Mouse (Mus musculus) liver, embryonic 13.5 days (tissue): Measurements from ENCODE around the gene Rbm15b. TPM values are rescaled to one million over a fixed set of nuclear protein-coding genes. Genes with fewer than 3 reads are reported as not detected.

Experiments
- ATAC-seq: fragments of 200-750 bp; cut with Nextera tagmentation; 2 replicates; pipeline ENCODE4 v1.8.0; 2017; ENCODE audit warnings: low read depth, mild to moderate bottlenecking, moderate number of reproducible peaks, moderate library complexity
- DNase-seq: peaks from one replicate; pipeline ENCODE4 v3.0.0; 2022
- H3K27ac ChIP-seq: fragments of 300-500 bp; sonication (generic); 2 replicates; pipeline ENCODE4 v1.5.1; 2015; ENCODE audit warnings: moderate library complexity, mild to moderate bottlenecking, inconsistent platforms
- H3K27me3 ChIP-seq: fragments of 300-500 bp; sonication (generic); 2 replicates; pipeline ENCODE4 v1.6.1; 2015; ENCODE audit warnings: mild to moderate bottlenecking, inconsistent platforms
- H3K36me3 ChIP-seq: fragments of 300-500 bp; sonication (generic); 2 replicates; pipeline ENCODE4 v1.6.1; 2015; ENCODE audit warnings: mild to moderate bottlenecking, inconsistent platforms
- H3K4me1 ChIP-seq: fragments of 300-500 bp; sonication (generic); replicated peaks from 2 replicates; pipeline ENCODE4 v1.6.1; 2015; ENCODE audit warnings: inconsistent platforms
- H3K4me2 ChIP-seq: fragments of 300-500 bp; sonication (generic); 2 replicates; pipeline ENCODE4 v1.6.1; 2015; ENCODE audit warnings: inconsistent platforms, mild to moderate bottlenecking, moderate library complexity
- H3K4me3 ChIP-seq: fragments of 300-500 bp; sonication (generic); replicated peaks from 2 replicates; pipeline ENCODE4 v1.5.1; 2015; ENCODE audit warnings: mild to moderate bottlenecking, inconsistent platforms
- H3K9ac ChIP-seq: fragments of 300-500 bp; sonication (generic); 2 replicates; pipeline ENCODE4 v1.6.1; 2015; ENCODE audit warnings: mild to moderate bottlenecking, inconsistent platforms
- H3K9me3 ChIP-seq: fragments of 300-500 bp; sonication (generic); replicated peaks from 2 replicates; pipeline ENCODE4 v1.6.1; 2016; ENCODE audit warnings: inconsistent platforms
- WGBS: fragments of 180-500 bp; shearing (Covaris S2); methylation state at CpG from one replicate; pipeline ENCODE4 v1.1.7; 2015; ENCODE audit not compliant: insufficient replicate concordance; 5-methylcytosine and 5-hydroxymethylcytosine counted together
- polyA plus RNA-seq: library from polyadenylated mRNA; unstranded; fragments of >200 nt; fragmentation: Nextera tagmentation; extraction: Ambion mirVana; gene quantifications from 2 replicates; pipeline ENCODE4 v1.2.1, GENCODE M21; 2015

Rbm15b gene
- polyA plus RNA-seq, 1 experiment from 2014 or later, result 2.7 TPM

DNA sequence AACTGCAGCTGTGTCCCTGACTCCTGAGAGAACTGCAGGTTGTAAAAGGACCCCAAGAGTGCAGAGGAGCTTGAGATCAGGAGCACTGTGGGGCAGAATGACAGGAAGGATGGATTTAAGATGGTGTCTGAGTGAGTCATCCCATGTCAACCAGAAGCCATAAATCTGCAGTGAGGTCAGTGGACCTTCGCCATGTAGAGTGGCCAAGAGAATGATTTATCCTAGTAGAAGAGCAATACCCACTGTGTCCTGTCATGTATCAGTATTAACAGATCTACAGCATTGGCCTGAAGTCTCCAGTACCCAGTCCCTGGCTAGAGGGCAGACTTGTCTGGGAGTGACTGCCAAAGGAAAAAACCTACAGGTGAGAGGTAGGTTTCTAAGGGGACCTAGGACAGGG lies 11.7 kb upstream of the Rbm15b start:
- DNase-seq, result no peak

DNA sequence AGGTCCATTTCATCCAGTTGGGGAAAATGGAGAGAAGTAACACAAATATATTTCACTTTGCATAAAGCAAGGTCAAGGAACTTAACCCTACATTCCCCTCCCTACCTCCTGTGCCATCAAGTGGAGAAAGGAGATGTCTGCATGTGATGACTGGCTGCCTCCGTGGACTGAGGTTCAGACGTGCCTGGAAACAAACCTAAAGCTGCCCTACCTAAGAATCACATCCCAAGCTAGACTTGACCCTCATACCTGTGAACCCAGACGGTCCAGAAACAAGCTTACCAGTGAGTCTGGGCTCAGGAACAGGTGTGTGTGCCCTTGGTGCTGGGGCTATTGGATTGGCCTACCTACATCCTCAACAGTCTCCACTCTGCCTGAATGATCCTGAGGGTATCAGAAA lies 6.1 kb upstream of the Rbm15b start:
- DNase-seq (no peak), ATAC-seq (no peak)
- Histone ChIP-seq H3K9ac (peak overlapping the region; percentile 4; the same call in 1 of the 2 replicates), H3K36me3 (peaks cover 25% of the 10 kb centered on the region), H3K4me1 (peaks cover 36% of the 10 kb centered on the region), H3K27ac (no peak overlapping the region), H3K9me3 (no peaks in the 10 kb centered on the region), H3K27me3 (no peaks in the 10 kb centered on the region), H3K4me3 (peak overlapping the region; percentile 2; the same call in 1 of the 2 replicates), H3K4me2 (peak overlapping the region; percentile 31)
- 59% methylated on average over 3 of the region's 3 CpGs for WGBS

More for the DNA sequence above, 11.7 kb upstream of the Rbm15b start:
- 68% methylated on average over 1 of the region's 1 CpGs for WGBS
- Histone ChIP-seq H3K4me1 (no peaks in the 10 kb centered on the region), H3K27me3 (no peaks in the 10 kb centered on the region), H3K4me2 (no peak overlapping the region), H3K4me3 (no peak overlapping the region), H3K27ac (no peak overlapping the region), H3K9ac (no peak overlapping the region), H3K36me3 (no peaks in the 10 kb centered on the region), H3K9me3 (no peaks in the 10 kb centered on the region)
- no peak for ATAC-seq

- H3K27me3 ChIP-seq, result no peaks in the 10 kb centered on the region
- peak overlapping the region; percentile 74 for H3K9ac ChIP-seq
- peak overlapping the region; percentile 90 for H3K4me3 ChIP-seq
- H3K9me3 ChIP-seq, result no peaks in the 10 kb centered on the region
- H3K27ac ChIP-seq, result peak overlapping the region; percentile 84
- peaks cover 44% of the 10 kb centered on the region for H3K4me1 ChIP-seq
- peaks cover 33% of the 10 kb centered on the region for H3K36me3 ChIP-seq
- ATAC-seq, result no peak
- DNase-seq, result no peak
- peak overlapping the region; percentile 75 for H3K4me2 ChIP-seq
- WGBS, result 2% methylated on average over 9 of the region's 9 CpGs
These were observed 5.3 kb upstream of the Rbm15b start for GRCm38 (mm10) chr9:106892552-106892875.

DNA sequence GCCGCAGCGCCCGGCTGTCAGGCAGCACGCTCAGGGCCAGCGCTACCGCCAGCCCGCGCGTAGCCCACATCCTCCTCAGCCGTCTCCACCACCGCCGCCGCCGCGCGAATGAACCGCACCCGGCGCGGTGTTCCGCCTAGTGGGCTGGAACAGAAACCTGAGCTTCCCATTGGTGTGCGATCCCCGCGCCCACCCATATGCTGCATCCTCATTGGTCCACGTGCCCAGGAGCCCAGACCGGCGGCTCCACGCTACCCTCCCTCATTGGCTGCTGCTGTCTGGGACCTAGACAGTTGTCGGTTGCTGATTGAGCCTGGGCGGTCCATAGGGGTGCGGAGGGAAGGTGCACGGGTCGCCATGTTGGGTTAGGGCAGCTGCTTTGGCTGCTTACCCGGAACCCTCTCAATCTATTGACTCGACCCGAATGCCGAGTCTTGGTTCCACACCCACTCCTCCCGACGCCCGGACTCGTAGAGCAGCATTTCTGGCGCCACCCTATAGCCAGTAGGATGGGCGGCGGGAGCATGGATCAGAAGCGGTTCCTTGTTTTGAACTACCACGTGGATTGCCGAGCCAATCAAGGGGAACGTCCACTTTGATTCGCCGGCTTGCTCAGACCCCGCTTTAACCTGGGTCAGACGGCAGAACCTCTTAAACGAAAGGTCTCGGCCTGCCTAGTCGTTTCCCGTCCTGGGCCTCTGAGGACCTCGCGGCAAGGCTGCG lies 4.8 kb upstream of the Rbm15b start, which contains the start of gene Manf:
Gene Manf (minus strand): TSS at position 151 of the 723 bp plus-strand sequence.
- under 1% methylated on average over 59 of the region's 59 CpGs for WGBS
- ATAC-seq (peak; percentile 96), DNase-seq (peak; percentile 98)
- peak within 1 kb of the TSS; percentile 97 for H3K9ac ChIP-seq
- H3K4me1 ChIP-seq, result peaks cover 47% of the 10 kb centered on the region
- peak within 1 kb of the TSS; percentile 90 for H3K4me3 ChIP-seq
- peak within 1 kb of the TSS; percentile 86 for H3K27ac ChIP-seq
- H3K27me3 ChIP-seq, result no peaks in the 10 kb centered on the region
- peaks cover 34% of the 10 kb centered on the region for H3K36me3 ChIP-seq
- no peaks in the 10 kb centered on the region for H3K9me3 ChIP-seq
- peak within 1 kb of the TSS; percentile 85 for H3K4me2 ChIP-seq

DNA sequence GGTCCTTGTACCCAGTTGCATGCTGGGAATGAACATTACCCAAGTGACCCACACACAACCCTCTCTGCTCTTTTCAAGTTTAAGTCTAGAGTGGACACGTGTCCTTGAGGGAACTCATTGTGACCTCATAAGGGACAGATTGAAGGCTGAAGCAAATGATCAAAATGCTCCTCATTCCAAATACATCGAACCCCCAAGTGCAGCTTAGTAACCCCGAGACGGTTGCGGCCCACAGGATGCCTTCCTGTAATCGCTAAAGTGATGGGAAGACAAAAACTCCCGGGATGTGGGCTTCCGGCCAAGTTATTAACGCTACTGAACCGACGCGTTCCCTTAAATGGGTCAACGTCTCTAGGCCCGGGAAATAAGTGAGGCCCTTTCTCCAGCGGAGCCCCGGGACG lies 4.1 kb upstream of the Rbm15b start:
- Histone ChIP-seq H3K9ac (peak overlapping the region; percentile 97), H3K4me3 (peak overlapping the region; percentile 90), H3K27ac (peak overlapping the region; percentile 86), H3K9me3 (no peaks in the 10 kb centered on the region), H3K4me2 (peak overlapping the region; percentile 85), H3K4me1 (peaks cover 47% of the 10 kb centered on the region), H3K36me3 (peaks cover 34% of the 10 kb centered on the region), H3K27me3 (no peaks in the 10 kb centered on the region)
- DNase-seq (no peak), ATAC-seq (no peak)
- under 1% methylated on average over 17 of the region's 17 CpGs for WGBS

DNA sequence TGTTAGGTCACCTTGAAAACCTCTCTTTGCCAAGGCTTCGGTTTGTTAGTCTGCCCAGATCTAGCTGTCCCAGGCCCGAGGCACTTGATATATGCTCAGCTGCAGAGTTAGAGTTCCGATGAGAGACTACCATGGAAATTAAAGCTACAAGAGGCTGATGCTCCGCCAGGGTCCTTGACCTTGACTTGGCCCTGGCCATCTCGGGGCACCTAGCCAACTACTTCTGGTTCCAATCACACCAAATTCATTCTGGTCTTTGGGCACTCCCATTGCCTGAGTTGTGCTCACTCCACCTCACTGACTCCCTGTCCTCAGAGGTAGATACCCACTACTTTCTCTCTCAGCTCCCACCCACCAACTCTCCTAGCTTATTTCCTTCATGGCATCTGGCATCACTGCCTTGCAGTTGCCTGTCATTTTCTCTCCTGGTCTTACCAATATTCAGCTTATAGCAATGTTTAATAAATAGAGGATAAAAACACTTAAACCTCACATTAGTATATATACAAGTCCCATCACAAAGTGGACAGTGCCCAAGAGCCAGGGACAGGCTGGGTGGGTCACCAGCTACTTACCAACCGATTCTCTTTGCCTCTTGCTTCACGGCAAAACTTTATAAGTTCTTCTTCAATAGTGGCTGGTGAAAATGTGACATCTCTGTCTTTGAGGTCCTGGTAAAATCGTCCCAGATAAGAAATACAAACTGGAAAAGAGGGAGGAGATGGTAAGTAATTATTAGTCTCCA lies 3.4 kb upstream of the Rbm15b start:
- Histone ChIP-seq H3K36me3 (peaks cover 34% of the 10 kb centered on the region), H3K9ac (peak overlapping the region; percentile 97), H3K4me3 (peak overlapping the region; percentile 90), H3K27me3 (no peaks in the 10 kb centered on the region), H3K4me2 (peak overlapping the region; percentile 85), H3K27ac (peak overlapping the region; percentile 86), H3K4me1 (peaks cover 51% of the 10 kb centered on the region), H3K9me3 (no peaks in the 10 kb centered on the region)
- ATAC-seq (no peak), DNase-seq (no peak)
- 66% methylated on average over 8 of the region's 8 CpGs for WGBS

DNA sequence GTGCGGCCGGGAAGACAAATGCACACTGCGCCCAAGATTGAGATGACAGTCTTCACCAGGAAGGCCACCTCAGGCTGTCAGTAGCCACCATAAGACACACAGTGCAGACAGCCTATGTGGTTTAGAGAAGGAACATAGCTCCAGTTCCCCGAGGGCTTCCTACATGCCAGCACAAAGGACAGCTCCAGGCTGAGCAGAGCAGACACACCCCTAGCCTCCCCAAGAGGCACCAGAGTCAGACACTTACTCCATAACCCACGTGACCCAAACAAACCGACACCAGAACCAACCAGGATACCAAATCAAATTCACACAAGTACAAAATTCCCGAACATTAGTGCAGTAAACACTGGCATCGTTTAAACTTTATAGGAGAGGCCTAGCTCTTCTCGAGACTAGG lies 2.1 kb upstream of the Rbm15b start:
- H3K4me3 ChIP-seq, result 0 out of 2 replicates have a peak overlapping the region, but pooled peaks have one; percentile 2
- H3K4me2 ChIP-seq, result peak overlapping the region; percentile 85
- no peak for ATAC-seq
- no peak overlapping the region for H3K27ac ChIP-seq
- peaks cover 47% of the 10 kb centered on the region for H3K36me3 ChIP-seq
- no peak for DNase-seq
- 83% methylated on average over 9 of the region's 9 CpGs for WGBS
- H3K4me1 ChIP-seq, result peaks cover 64% of the 10 kb centered on the region
- no peaks in the 10 kb centered on the region for H3K9me3 ChIP-seq
- H3K27me3 ChIP-seq, result no peaks in the 10 kb centered on the region
- peak overlapping the region; percentile 68 for H3K9ac ChIP-seq

DNA sequence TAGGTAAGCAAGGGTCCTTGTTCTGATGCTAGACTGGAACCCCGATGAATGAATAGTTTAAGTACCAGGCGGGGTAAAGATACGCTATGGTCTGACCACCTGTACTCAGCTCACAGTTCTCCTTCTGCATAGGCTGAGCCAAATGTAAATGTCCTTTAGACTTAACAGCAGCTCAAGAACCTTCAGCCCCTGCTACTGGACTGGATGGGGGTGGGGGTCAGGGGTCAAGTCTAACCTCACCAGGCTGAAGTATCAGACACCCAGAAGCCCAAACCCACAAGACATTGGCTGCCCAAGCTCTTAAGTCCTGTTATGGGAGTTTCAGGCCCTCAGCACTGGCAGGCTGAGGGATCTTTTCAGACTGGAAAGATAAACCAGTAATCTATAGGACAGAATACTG lies 1.1 kb upstream of the Rbm15b start:
- peaks cover 69% of the 10 kb centered on the region for H3K4me1 ChIP-seq
- peak overlapping the region; percentile 85 for H3K4me2 ChIP-seq
- H3K4me3 ChIP-seq, result peak overlapping the region; percentile 86
- ATAC-seq, result no peak
- no peaks in the 10 kb centered on the region for H3K9me3 ChIP-seq
- peaks cover 55% of the 10 kb centered on the region for H3K36me3 ChIP-seq
- H3K27me3 ChIP-seq, result no peaks in the 10 kb centered on the region
- DNase-seq, result no peak
- WGBS, result 95% methylated on average over 3 of the region's 3 CpGs
- H3K9ac ChIP-seq, result peak overlapping the region; percentile 68
- H3K27ac ChIP-seq, result peak overlapping the region; percentile 90

DNA sequence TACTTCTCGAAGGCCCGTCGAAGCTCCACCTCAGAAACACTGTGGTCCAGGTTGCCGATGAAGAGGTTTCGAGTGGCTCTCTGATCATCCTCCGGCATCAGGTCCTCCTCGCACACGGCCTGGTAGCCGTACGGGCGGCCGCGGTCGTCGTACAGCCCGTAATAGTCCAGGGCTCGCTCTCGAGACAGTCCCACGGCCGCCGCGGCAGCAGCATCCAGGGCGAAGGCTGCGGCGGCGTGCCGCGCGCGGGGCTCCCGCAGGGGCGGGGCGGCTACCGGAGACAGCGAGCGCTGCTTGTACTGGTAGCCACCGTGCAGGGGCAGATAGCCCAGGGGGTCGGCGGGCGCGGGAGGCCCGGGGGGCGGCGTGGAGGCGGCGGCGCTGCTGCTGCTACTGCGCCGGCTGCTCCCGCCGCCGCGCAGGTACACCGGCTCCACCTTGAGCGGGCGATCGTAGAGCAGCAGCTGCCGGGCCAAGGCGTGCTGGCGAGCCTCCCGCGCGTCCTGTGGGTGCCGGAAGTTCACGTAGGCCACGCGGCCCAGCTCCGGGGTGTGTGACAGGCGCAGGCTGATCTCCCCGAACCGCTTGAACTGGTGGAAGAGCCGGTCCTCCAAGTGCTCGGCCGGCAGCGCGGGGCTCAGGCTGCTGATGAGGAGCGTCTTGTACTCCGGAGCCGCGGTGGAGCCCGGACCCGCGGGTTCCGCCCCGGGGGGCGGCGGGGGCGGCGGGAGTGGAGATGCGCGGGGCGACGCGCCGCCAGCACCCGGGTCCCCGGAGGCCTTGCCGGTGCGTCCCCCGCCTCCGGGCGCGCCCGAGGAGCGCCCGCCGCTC lies 1.1 kb downstream of the Rbm15b start:
- peaks cover 77% of the 10 kb centered on the region for H3K36me3 ChIP-seq
- H3K4me1 ChIP-seq, result peaks cover 81% of the 10 kb centered on the region
- peak overlapping the region; percentile 99 for H3K4me2 ChIP-seq

GRCm38 (mm10) chr9:106884996-106885900 lies 2.0 kb downstream of the Rbm15b start:
- peaks cover 72% of the 10 kb centered on the region for H3K4me1 ChIP-seq
- H3K27me3 ChIP-seq, result no peaks in the 10 kb centered on the region
- ATAC-seq (no peak), DNase-seq (no peak)
- no peaks in the 10 kb centered on the region for H3K9me3 ChIP-seq
- 41% methylated on average over 44 of the region's 44 CpGs for WGBS
- H3K27ac ChIP-seq, result peak overlapping the region; percentile 90
- peak overlapping the region; percentile 98 for H3K9ac ChIP-seq
- peaks cover 77% of the 10 kb centered on the region for H3K36me3 ChIP-seq
- peak overlapping the region; percentile 86 for H3K4me3 ChIP-seq
- peak overlapping the region; percentile 99 for H3K4me2 ChIP-seq

More for the DNA sequence above, 1.1 kb downstream of the Rbm15b start:
- DNase-seq (peak; percentile 48), ATAC-seq (peak; percentile 28)
- no peaks in the 10 kb centered on the region for H3K9me3 ChIP-seq
- no peaks in the 10 kb centered on the region for H3K27me3 ChIP-seq
- under 1% methylated on average over 106 of the region's 107 CpGs for whole genome bisulfite sequencing
- H3K4me3 ChIP-seq, result peak overlapping the region; percentile 86
- peak overlapping the region; percentile 90 for H3K27ac ChIP-seq
- H3K9ac ChIP-seq, result peak overlapping the region; percentile 98
